Mouse (Mus musculus) midbrain, embryonic 16.5 days (tissue): ENCODE measurements around the gene Dapk3. TPM values are rescaled to one million over a fixed set of nuclear protein-coding genes. Genes with fewer than 3 reads are reported as not detected.

Experiments
- ATAC-seq: fragments of 200-750 bp; cut with Nextera tagmentation; 2 replicates; pipeline ENCODE4 v1.8.0; 2017; ENCODE audit warnings: moderate TSS enrichment
- H3K27ac ChIP-seq: fragments of 300-500 bp; sonication (generic); 2 replicates; pipeline ENCODE4 v1.5.1; 2014; ENCODE audit warnings: mild to moderate bottlenecking, low read length, mixed read lengths
- H3K27me3 ChIP-seq: fragments of 300-500 bp; sonication (generic); 2 replicates; pipeline ENCODE4 v1.6.1; 2014; ENCODE audit warnings: low read depth, low read length, mixed read lengths; ENCODE audit not compliant: control insufficient read depth, insufficient read depth
- H3K36me3 ChIP-seq: fragments of 300-500 bp; sonication (generic); 2 replicates; pipeline ENCODE4 v1.6.1; 2014; ENCODE audit warnings: mild to moderate bottlenecking, low read length, moderate library complexity, mixed read lengths; ENCODE audit not compliant: control insufficient read depth, insufficient read depth
- H3K4me1 ChIP-seq: fragments of 300-500 bp; sonication (generic); 2 replicates; pipeline ENCODE4 v1.6.1; 2014; ENCODE audit warnings: mild to moderate bottlenecking, low read length, mixed read lengths; ENCODE audit not compliant: control insufficient read depth, insufficient read depth
- H3K4me2 ChIP-seq: fragments of 300-500 bp; sonication (generic); 2 replicates; pipeline ENCODE4 v1.6.1; 2014; ENCODE audit warnings: mild to moderate bottlenecking, low read length, mixed read lengths
- H3K4me3 ChIP-seq: fragments of 300-500 bp; sonication (generic); 2 replicates; pipeline ENCODE4 v1.5.1; 2014; ENCODE audit warnings: low read depth, mild to moderate bottlenecking, low read length, moderate library complexity, mixed read lengths
- H3K9ac ChIP-seq: fragments of 300-500 bp; sonication (generic); 2 replicates; pipeline ENCODE4 v1.6.1; 2014; ENCODE audit warnings: low read depth, low read length, mixed read lengths
- H3K9me3 ChIP-seq: fragments of 300-500 bp; sonication (generic); replicated peaks from 2 replicates; pipeline ENCODE4 v1.6.1; 2014; ENCODE audit warnings: mild to moderate bottlenecking, low read length, mixed read lengths; ENCODE audit not compliant: control insufficient read depth, poor library complexity, severe bottlenecking
- WGBS: fragments of 180-500 bp; shearing (Covaris S2); extraction: QIAGEN DNeasy Blood & Tissue Kit; methylation state at CpG from one replicate; pipeline ENCODE4 v1.1.7; 2014; 5-methylcytosine and 5-hydroxymethylcytosine counted together
- polyA plus RNA-seq: library from polyadenylated mRNA; unstranded; fragments of >200 nt; fragmentation: Nextera tagmentation; extraction: Ambion mirVana; gene quantifications from 2 replicates; pipeline ENCODE4 v1.2.1, GENCODE M21; 2015

Gene Dapk3
- polyA plus RNA-seq, 1 experiment from 2014 or later, result 58.3 TPM

- no peak for ATAC-seq
- H3K9me3 ChIP-seq, result no peaks in the 10 kb centered on the region
- peaks cover 52% of the 10 kb centered on the region for H3K36me3 ChIP-seq
- H3K27ac ChIP-seq, result no peak overlapping the region
- no peak overlapping the region for H3K4me3 ChIP-seq
- WGBS, result 97% methylated on average over 26 of the region's 27 CpGs
- no peak overlapping the region for H3K4me2 ChIP-seq
- no peak overlapping the region for H3K9ac ChIP-seq
- peaks cover 15% of the 10 kb centered on the region for H3K4me1 ChIP-seq
- no peaks in the 10 kb centered on the region for H3K27me3 ChIP-seq
These were observed 38.1 kb upstream of the Dapk3 start for GRCm38 (mm10) chr10:81144667-81145066.

- WGBS, result 95% methylated on average over 6 of the region's 6 CpGs
- Histone ChIP-seq H3K27ac (no peak overlapping the region), H3K36me3 (peaks cover 52% of the 10 kb centered on the region)
These were observed 37.5 kb upstream of the Dapk3 start for GRCm38 (mm10) chr10:81145307-81145706.

GRCm38 (mm10) chr10:81145778-81146177 lies 37.0 kb upstream of the Dapk3 start:
- Histone ChIP-seq H3K27ac (no peak overlapping the region), H3K9me3 (no peaks in the 10 kb centered on the region), H3K9ac (no peak overlapping the region), H3K4me3 (no peak overlapping the region), H3K4me1 (peaks cover 7% of the 10 kb centered on the region), H3K27me3 (no peaks in the 10 kb centered on the region), H3K36me3 (peaks cover 52% of the 10 kb centered on the region), H3K4me2 (no peak overlapping the region)
- ATAC-seq, result no peak
- WGBS, result 88% methylated on average over 7 of the region's 7 CpGs

More at GRCm38 (mm10) chr10:81145307-81145706, 37.5 kb upstream of the Dapk3 start:
- ATAC-seq, result no peak
- no peaks in the 10 kb centered on the region for H3K27me3 ChIP-seq
- H3K4me1 ChIP-seq, result peaks cover 11% of the 10 kb centered on the region
- H3K9me3 ChIP-seq, result no peaks in the 10 kb centered on the region
- no peak overlapping the region for H3K4me3 ChIP-seq
- H3K4me2 ChIP-seq, result no peak overlapping the region
- no peak overlapping the region for H3K9ac ChIP-seq

GRCm38 (mm10) chr10:81146296-81146695 lies 36.5 kb upstream of the Dapk3 start:
- Histone ChIP-seq H3K4me2 (no peak overlapping the region), H3K27ac (no peak overlapping the region), H3K4me1 (peaks cover 5% of the 10 kb centered on the region), H3K27me3 (no peaks in the 10 kb centered on the region), H3K9me3 (no peaks in the 10 kb centered on the region), H3K4me3 (no peak overlapping the region), H3K9ac (no peak overlapping the region), H3K36me3 (peaks cover 52% of the 10 kb centered on the region)
- WGBS, result 80% methylated on average over 2 of the region's 4 CpGs
- no peak for ATAC-seq

- Histone ChIP-seq H3K9me3 (no peaks in the 10 kb centered on the region), H3K4me3 (no peak overlapping the region)
- WGBS, result 77% methylated on average over 6 of the region's 6 CpGs
These were observed 31.5 kb upstream of the Dapk3 start for GRCm38 (mm10) chr10:81151261-81151660.

GRCm38 (mm10) chr10:81152609-81153008 lies 30.2 kb upstream of the Dapk3 start:
- ATAC-seq, result no peak
- H3K36me3 ChIP-seq, result peaks cover 56% of the 10 kb centered on the region

More at GRCm38 (mm10) chr10:81151261-81151660, 31.5 kb upstream of the Dapk3 start:
- ATAC-seq, result no peak
- no peak overlapping the region for H3K9ac ChIP-seq
- H3K36me3 ChIP-seq, result peaks cover 56% of the 10 kb centered on the region
- no peak overlapping the region for H3K27ac ChIP-seq
- no peak overlapping the region for H3K4me2 ChIP-seq
- no peaks in the 10 kb centered on the region for H3K4me1 ChIP-seq
- H3K27me3 ChIP-seq, result no peaks in the 10 kb centered on the region

GRCm38 (mm10) chr10:81154313-81154712 lies 28.5 kb upstream of the Dapk3 start:
- Histone ChIP-seq H3K27me3 (no peaks in the 10 kb centered on the region), H3K36me3 (peaks cover 45% of the 10 kb centered on the region), H3K9me3 (no peaks in the 10 kb centered on the region), H3K4me3 (no peak overlapping the region), H3K4me2 (no peak overlapping the region), H3K9ac (no peak overlapping the region), H3K27ac (no peak overlapping the region), H3K4me1 (no peaks in the 10 kb centered on the region)
- 95% methylated on average over 11 of the region's 12 CpGs for WGBS
- ATAC-seq, result no peak

More at GRCm38 (mm10) chr10:81152609-81153008, 30.2 kb upstream of the Dapk3 start:
- no peaks in the 10 kb centered on the region for H3K9me3 ChIP-seq
- no peaks in the 10 kb centered on the region for H3K4me1 ChIP-seq
- no peak overlapping the region for H3K4me3 ChIP-seq
- H3K9ac ChIP-seq, result no peak overlapping the region
- H3K27ac ChIP-seq, result no peak overlapping the region
- no peaks in the 10 kb centered on the region for H3K27me3 ChIP-seq
- no peak overlapping the region for H3K4me2 ChIP-seq
- 82% methylated on average over 12 of the region's 12 CpGs for WGBS

- Histone ChIP-seq H3K4me3 (no peak overlapping the region), H3K4me1 (no peaks in the 10 kb centered on the region), H3K27me3 (no peaks in the 10 kb centered on the region), H3K9ac (no peak overlapping the region), H3K27ac (no peak overlapping the region), H3K4me2 (no peak overlapping the region), H3K9me3 (no peaks in the 10 kb centered on the region), H3K36me3 (peaks cover 43% of the 10 kb centered on the region)
- 80% methylated on average over 6 of the region's 6 CpGs for WGBS
- ATAC-seq, result no peak
These were observed 28.1 kb upstream of the Dapk3 start for GRCm38 (mm10) chr10:81154736-81155135.

- H3K9me3 ChIP-seq, result no peaks in the 10 kb centered on the region
- no peak overlapping the region for H3K27ac ChIP-seq
- no peaks in the 10 kb centered on the region for H3K27me3 ChIP-seq
- no peak for ATAC-seq
- H3K4me1 ChIP-seq, result peaks cover 12% of the 10 kb centered on the region
- peaks cover 16% of the 10 kb centered on the region for H3K36me3 ChIP-seq
- no peak overlapping the region for H3K4me2 ChIP-seq
- no peak overlapping the region for H3K9ac ChIP-seq
- H3K4me3 ChIP-seq, result no peak overlapping the region
- 88% methylated on average over 8 of the region's 8 CpGs for WGBS
These were observed 21.0 kb upstream of the Dapk3 start for GRCm38 (mm10) chr10:81161602-81162317.
